Mouse (Mus musculus): ENCODE results near the gene Pogk. TPM values are rescaled to one million over a fixed set of nuclear protein-coding genes. Genes with fewer than 3 reads are reported as not detected.

Gene Pogk
- total and polyA plus RNA-seq, 2 experiments from 2014 or later: 5.4 to 26.3 TPM

DNA sequence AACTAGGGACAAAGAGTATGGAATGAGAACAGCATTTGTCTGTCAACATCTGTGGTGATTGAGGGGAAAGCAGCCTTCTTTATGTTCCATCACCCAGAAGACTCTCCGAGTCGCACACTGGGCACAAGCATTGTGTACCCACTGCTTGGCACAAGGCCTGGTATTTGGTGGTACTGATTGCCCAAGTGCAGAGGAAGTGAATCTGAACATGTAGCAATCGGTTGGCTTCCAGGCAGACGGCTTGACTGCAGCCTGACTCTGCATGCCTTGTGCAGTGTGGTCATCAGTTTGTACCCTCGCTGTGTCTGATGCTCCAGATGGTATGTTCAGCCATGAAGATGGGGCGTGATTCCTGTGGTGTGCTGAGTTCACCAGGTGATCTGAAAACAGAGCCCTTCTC is 70.6 kb downstream of the Pogk start:
- no peaks in the 10 kb centered on the region for H3K36me3 ChIP-seq (replicated peaks; ENCODE audit: control insufficient read depth, insufficient read depth, low read length)
- 69% methylated on average over 6 of the region's 6 CpGs for WGBS
- H3K27ac ChIP-seq (ENCODE audit: low read depth): no peak overlapping the region
- no peaks in the 10 kb centered on the region for H3K27me3 ChIP-seq (ENCODE audit: control insufficient read depth, insufficient read depth, low read length)
- H3K9me3 ChIP-seq (replicated peaks; ENCODE audit: control insufficient read depth, low read length): 0 out of 2 replicates have a peak, but pooled peaks cover 3% of the 10 kb centered on the region
- H3K4me2 ChIP-seq (ENCODE audit: low read depth, low read length): no peak overlapping the region
- H3K4me1 ChIP-seq (ENCODE audit: control insufficient read depth, insufficient read depth): no peaks in the 10 kb centered on the region
- DNase-seq (ENCODE audit: low spot score): no peak
- H3K4me3 ChIP-seq (ENCODE audit: low read depth, low read length): no peak overlapping the region
- no peak overlapping the region for H3K9ac ChIP-seq (replicated peaks; ENCODE audit: low read depth, low read length)
- ATAC-seq (ENCODE audit: insufficient read depth, low read depth): no peak
- TF ChIP-seq CTCF (IDR thresholded peaks at IDR 0.05; ENCODE audit: low read depth) (no peak), EP300 (IDR thresholded peaks at IDR 0.05; ENCODE audit: low read depth) (no peak)

Other genes with a start within 250 kb of the Pogk start
- not detected in 2 replicates for gene Mael, start 171.1 kb downstream of the Pogk start, total RNA-seq (2014; rRNA removed; ENCODE audit: low replicate concordance)
- gene Mael, start 171.1 kb downstream of the Pogk start, polyA plus RNA-seq (2015; fragmentation: Nextera tagmentation; extraction: Ambion mirVana): not detected in 2 replicates
- gene Ildr2, start 155.7 kb downstream of the Pogk start, total RNA-seq (2014; rRNA removed; ENCODE audit: low replicate concordance): 1.9 and 6.9 TPM in 2 replicates
- 0.49 and 0.52 TPM in 2 replicates for gene Ildr2, start 155.7 kb downstream of the Pogk start, polyA plus RNA-seq (2015; fragmentation: Nextera tagmentation; extraction: Ambion mirVana)
- 24.7 and 26.3 TPM in 2 replicates for gene Tada1, start 30.8 kb downstream of the Pogk start, total RNA-seq (2014; rRNA removed; ENCODE audit: low replicate concordance)
- 20.8 and 22.1 TPM in 2 replicates for gene Tada1, start 30.8 kb downstream of the Pogk start, polyA plus RNA-seq (2015; fragmentation: Nextera tagmentation; extraction: Ambion mirVana)
- not detected in 2 replicates for gene Gm4846, start 87.7 kb upstream of the Pogk start, total RNA-seq (2014; rRNA removed; ENCODE audit: low replicate concordance)
- not detected in 2 replicates for gene Gm4846, start 87.7 kb upstream of the Pogk start, polyA plus RNA-seq (2015; fragmentation: Nextera tagmentation; extraction: Ambion mirVana)
- not detected in 2 replicates for gene Gm4847, start 237.8 kb upstream of the Pogk start, total RNA-seq (2014; rRNA removed; ENCODE audit: low replicate concordance)
- not detected in 2 replicates for gene Gm4847, start 237.8 kb upstream of the Pogk start, polyA plus RNA-seq (2015; fragmentation: Nextera tagmentation; extraction: Ambion mirVana)